Mouse (Mus musculus) G1E (cell line): ENCODE measurements at regions not wholly inside any gene's neighbourhood (a gene's known extent, or its start where the extent isn't known, plus 50 kb on each side); places are given as distances from the start of the nearest gene placed in this dataset.

Source experiments
- ATAC-seq: 2 replicates; pipeline ENCODE4 v1.8.0; 2016; ENCODE audit warnings: mild to moderate bottlenecking; ENCODE audit not compliant: insufficient number of reproducible peaks, poor library complexity, low FRiP score, severe bottlenecking; ENCODE audit errors: extremely low read depth
- DNase-seq: peaks from one replicate; pipeline ENCODE4 v3.0.0; 2012; ENCODE audit warnings: low spot score
- H3K27me3 ChIP-seq: 2 replicates; pipeline ENCODE4 v1.6.1; 2012; ENCODE audit warnings: mild to moderate bottlenecking, low read length, inconsistent platforms; ENCODE audit not compliant: insufficient read depth
- H3K36me3 ChIP-seq: replicated peaks from 2 replicates; pipeline ENCODE3; 2012; ENCODE audit warnings: mild to moderate bottlenecking, inconsistent platforms
- H3K4me1 ChIP-seq: 2 replicates; pipeline ENCODE4 v1.6.1; 2012; ENCODE audit warnings: low read depth, low read length, inconsistent platforms, mixed read lengths; ENCODE audit not compliant: insufficient read depth
- H3K4me3 ChIP-seq: 2 replicates; pipeline ENCODE4 v1.5.1; 2012; ENCODE audit warnings: low read depth, mild to moderate bottlenecking, inconsistent platforms, low read length, moderate library complexity, mixed read lengths
- H3K9me3 ChIP-seq: replicated peaks from 2 replicates; pipeline ENCODE4 v1.6.1; 2012; ENCODE audit warnings: inconsistent platforms
- CTCF ChIP-seq: IDR thresholded peaks from 2 replicates; pipeline ENCODE4 v1.5.1; 2012; ENCODE audit warnings: low read depth, low read length, inconsistent platforms, mixed read lengths
- GATA1 ChIP-seq: IDR thresholded peaks from 2 replicates; pipeline ENCODE4 v1.6.1; 2012; ENCODE audit warnings: borderline replicate concordance, low read length, inconsistent platforms, mixed read lengths
- GATA2 ChIP-seq: IDR thresholded peaks from 2 replicates; pipeline ENCODE4 v1.6.1; 2012; ENCODE audit warnings: low read depth, low read length, inconsistent platforms, borderline replicate concordance
- POLR2AphosphoS5 ChIP-seq: IDR thresholded peaks from 2 replicates; pipeline ENCODE4 v1.6.1; 2012; ENCODE audit warnings: low read depth, low read length, inconsistent platforms; ENCODE audit not compliant: insufficient replicate concordance
- TAL1 ChIP-seq: conservative IDR thresholded peaks from 2 replicates; pipeline ENCODE4 v1.6.1; 2012; ENCODE audit warnings: low read depth, low read length, inconsistent platforms, mixed read lengths

DNA sequence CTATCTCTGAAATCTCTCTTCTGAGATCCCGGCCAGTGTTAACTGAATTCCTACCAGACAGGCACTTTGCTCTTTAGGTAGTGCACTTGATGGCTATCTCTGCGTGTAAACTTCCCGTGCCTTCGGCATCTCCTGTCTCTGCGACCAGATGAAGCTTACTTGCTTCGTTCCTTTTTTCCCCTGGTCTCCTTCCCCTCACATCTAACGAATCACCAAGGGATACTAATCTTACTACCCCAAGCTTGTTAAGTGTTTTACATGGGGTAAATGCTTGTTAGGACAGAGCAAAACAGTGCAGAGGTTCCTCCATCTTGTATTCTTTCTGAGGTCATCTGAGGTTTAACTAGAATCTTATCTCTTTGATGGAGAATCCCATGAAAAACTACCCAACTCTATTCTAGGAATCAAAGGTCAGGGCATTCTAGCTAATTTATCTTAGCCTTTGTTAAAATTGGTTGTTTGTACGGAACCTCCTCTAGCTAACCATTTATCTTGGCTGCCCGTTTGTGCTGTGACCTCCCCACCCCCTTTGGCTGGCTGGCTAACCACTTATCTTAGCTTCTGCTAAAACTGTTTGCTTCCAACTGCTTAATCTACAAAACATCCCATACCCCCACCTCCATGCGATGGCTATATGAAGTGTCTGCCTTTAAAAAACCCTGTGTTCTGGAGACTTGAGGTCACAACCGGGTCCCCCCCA is 74.5 kb downstream of the Phlda1 start:
- DNase-seq (peak; percentile 41), ATAC-seq (peak; percentile 48)
- no peaks in the 10 kb centered on the region for H3K27me3 ChIP-seq
- no peaks in the 10 kb centered on the region for H3K36me3 ChIP-seq
- H3K9me3 ChIP-seq: no peaks in the 10 kb centered on the region
- peak overlapping the region; percentile 57; the same call in 1 of the 2 replicates for H3K4me3 ChIP-seq
- TF ChIP-seq CTCF (no peak), GATA1 (no peak), TAL1 (no peak), GATA2 (no peak), POLR2AphosphoS5 (no peak)
- H3K4me1 ChIP-seq: peaks cover 70% of the 10 kb centered on the region

DNA sequence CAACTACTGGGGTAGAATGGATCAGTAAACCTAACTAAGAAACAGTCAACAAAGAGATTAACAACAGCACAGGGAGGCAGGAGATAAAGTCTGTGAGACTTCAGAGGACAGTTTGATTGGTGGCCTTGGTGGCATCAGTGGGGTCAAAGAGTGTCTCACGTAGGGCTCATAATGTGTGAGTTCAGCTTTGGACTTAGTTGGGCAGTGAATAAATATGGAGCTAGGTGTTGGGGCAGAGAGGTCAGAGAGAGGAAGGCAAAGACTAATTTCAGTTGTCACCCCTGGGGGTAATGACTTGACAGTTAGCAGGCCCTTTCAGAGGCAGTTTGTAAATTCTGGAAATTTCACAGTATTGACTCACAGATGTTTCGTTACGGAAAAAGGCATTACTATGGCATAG is 75.8 kb downstream of the Phlda1 start:
- peaks cover 64% of the 10 kb centered on the region for H3K4me1 ChIP-seq
- no peaks in the 10 kb centered on the region for H3K9me3 ChIP-seq
- DNase-seq (no peak), ATAC-seq (no peak)
- TF ChIP-seq GATA2: no peak
- no peak for TF ChIP-seq CTCF
- no peak for TF ChIP-seq TAL1
- TF ChIP-seq POLR2AphosphoS5: no peak
- TF ChIP-seq GATA1: no peak
- H3K27me3 ChIP-seq: no peaks in the 10 kb centered on the region
- no peak overlapping the region for H3K4me3 ChIP-seq
- H3K36me3 ChIP-seq: no peaks in the 10 kb centered on the region

DNA sequence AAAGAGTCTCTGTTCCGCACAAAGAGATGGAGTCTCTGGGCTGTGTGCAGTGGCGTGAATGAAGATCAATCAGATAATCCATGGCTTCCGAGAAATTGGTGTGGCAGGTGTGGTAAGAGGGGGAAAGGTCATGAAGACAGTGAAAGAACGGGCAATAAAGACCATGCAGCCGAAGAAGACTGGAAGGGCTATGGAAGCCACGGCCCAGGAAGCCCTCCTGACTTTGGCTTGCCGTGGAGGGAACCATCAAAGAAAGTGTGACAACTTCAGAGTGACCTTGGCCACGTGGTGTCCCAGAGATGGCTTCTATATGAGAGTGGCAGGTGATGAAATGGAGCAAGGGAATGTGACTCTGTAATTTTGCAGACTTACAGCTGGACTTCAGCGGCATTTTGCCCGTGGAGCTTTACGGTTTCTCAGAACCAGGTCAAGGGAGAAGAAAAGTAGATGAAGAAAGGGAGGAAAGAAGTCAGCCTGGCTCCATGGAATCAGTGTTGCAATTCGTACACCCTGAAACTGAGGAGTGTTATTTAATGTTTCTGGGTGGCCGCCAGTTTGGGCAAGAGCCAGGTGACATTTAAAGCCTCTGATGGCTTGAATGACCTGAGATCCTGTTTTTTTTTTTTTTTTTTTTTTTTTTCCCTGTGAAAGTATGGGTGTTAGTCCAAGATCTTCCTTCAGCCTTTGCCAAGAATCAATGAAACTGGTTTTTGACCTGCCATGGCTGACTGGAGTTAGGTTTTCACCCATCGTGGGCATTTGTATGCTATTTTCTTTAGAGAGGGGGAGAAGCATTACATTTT is 76.4 kb downstream of the Phlda1 start:
- Histone ChIP-seq H3K4me3 (peak overlapping the region; percentile 59; the same call in 1 of the 2 replicates), H3K36me3 (no peaks in the 10 kb centered on the region), H3K4me1 (peaks cover 66% of the 10 kb centered on the region), H3K9me3 (no peaks in the 10 kb centered on the region), H3K27me3 (no peaks in the 10 kb centered on the region)
- ATAC-seq: no peak
- DNase-seq: no peak
- TF ChIP-seq GATA2 (no peak), CTCF (no peak), POLR2AphosphoS5 (no peak), GATA1 (no peak), TAL1 (no peak)

DNA sequence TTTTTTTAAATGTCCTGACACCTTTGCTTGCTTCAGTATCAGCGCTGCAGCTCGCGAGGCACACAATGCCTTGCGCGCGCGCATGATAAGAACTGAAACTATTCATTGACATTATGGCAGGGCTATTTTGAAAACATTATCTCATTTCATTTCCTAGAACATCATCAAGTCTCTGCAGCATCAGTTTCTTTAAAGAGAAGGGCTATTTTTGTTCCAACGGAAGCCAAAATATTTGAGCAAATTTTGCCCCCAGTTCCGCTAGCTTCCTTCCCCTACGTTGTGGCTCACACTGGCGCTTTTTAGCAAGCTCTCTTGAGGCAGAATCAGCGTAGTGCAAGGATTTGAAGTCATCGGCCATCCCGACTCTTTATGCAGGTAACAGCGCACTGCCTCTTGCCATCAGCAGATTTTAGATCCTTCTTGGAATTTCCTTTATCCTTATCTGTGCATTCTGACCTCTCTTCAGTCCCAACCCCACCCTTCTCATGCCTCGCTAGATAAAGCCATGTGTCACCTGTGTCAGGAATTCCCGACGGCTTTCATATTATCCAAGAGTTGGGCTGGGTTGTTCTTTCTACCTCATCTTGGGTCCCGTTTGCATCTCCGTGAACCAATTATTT is 77.1 kb downstream of the Phlda1 start:
- no peak for ATAC-seq
- H3K4me1 ChIP-seq: peaks cover 69% of the 10 kb centered on the region
- no peaks in the 10 kb centered on the region for H3K27me3 ChIP-seq
- DNase-seq: no peak
- TF ChIP-seq GATA1 (no peak), TAL1 (no peak), GATA2 (no peak), POLR2AphosphoS5 (no peak)
- no peaks in the 10 kb centered on the region for H3K36me3 ChIP-seq
- no peaks in the 10 kb centered on the region for H3K9me3 ChIP-seq
- H3K4me3 ChIP-seq: peak overlapping the region; percentile 59; the same call in 1 of the 2 replicates

DNA sequence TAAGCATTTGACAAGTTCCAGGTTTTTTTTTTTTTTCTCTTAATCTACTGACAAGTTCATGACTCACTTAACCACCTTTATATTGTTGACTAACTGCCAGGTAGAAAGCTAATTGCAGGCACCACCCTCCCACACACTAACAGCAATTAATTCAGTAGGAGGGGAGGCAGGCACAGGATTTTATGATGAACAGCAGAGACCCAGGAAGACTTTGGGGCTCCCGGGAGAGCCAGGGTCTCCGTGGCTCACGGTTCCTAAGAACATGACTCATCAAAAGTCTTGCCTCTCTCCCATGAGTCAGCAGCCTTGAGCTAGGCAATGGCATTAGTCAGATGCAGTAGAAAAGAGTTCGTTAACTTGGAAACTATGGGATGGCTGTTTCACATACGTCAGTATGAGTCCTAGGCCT is 77.7 kb downstream of the Phlda1 start:
- Histone ChIP-seq H3K4me3 (no peak overlapping the region; the same call in 1 of the 2 replicates), H3K36me3 (no peaks in the 10 kb centered on the region), H3K9me3 (no peaks in the 10 kb centered on the region), H3K27me3 (no peaks in the 10 kb centered on the region), H3K4me1 (peaks cover 74% of the 10 kb centered on the region)
- no peak for DNase-seq
- TF ChIP-seq GATA2: no peak
- no peak for TF ChIP-seq GATA1
- TF ChIP-seq POLR2AphosphoS5: no peak
- no peak for TF ChIP-seq CTCF
- TF ChIP-seq TAL1: no peak
- ATAC-seq: peak; percentile 29
